Mouse (Mus musculus): ENCODE results near the gene Pdzd2. TPM values are rescaled to one million over a fixed set of nuclear protein-coding genes. Genes with fewer than 3 reads are reported as not detected.

Gene Pdzd2
- polyA plus RNA-seq, 1 experiment from 2014 or later = 18.7 TPM

DNA sequence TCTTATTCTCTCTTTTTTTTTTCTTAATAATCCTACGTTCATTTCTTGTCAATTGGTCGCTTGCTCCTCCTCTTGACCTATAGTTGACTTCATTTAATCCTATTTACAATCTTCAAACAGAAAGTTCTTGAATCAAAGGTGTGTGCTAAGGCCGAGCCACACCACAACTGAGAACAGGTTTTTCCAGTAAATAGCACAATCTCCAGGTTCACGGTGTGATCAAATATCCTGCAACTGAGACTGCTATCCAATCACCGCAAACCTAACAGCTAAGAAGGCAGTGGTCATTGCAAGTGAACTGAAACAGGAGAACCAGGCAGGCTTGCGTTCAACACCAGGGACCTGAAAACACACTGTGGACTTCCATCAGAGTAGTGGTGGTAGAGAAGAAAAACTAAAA is 313.4 kb downstream of the Pdzd2 start:
- no peak overlapping the region for H3K27ac ChIP-seq
- WGBS = 85% methylated on average over 6 of the region's 6 CpGs
- ATAC-seq (replicated peaks; ENCODE audit: insufficient number of reproducible peaks, insufficient read depth, low FRiP score, low read depth) = no peak

DNA sequence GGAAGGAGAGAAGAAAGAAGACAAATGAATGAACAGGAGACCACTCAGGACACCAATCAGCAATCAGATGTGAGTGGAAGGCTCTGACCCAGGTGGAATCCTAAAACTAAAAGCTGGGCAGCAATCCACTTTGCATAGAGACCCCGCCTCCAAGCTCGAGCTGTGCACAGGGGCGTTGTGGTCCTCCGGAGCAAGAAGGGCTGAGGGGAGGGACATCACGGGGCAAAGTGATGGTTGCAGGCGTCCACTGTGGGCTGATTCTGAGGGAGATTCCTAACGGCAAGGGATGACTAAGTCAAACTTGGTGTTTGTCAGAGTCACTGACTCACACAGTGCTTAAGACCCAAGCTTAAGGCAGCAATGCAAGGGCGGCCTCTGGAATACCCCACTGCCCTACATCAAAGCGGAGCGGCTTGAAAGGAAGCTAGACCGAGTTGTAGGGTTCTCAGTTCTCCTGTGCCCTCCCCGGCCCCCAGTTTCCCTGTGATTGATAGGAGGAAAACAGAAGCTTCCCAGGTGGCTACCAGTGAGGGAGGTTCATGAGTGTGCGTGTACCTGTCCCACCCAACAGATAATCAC is 314.6 kb downstream of the Pdzd2 start:
- Histone ChIP-seq H3K27ac (no peak overlapping the region), H3K36me3 (no peaks in the 10 kb centered on the region)
- no peak for ATAC-seq (replicated peaks; ENCODE audit: insufficient number of reproducible peaks, insufficient read depth, low FRiP score, low read depth)

More for the DNA sequence above, 313.4 kb downstream of the Pdzd2 start:
- Histone ChIP-seq H3K4me1 (replicated peaks) (no peaks in the 10 kb centered on the region), H3K4me2 (no peak overlapping the region), H3K9ac (no peak overlapping the region), H3K9me3 (replicated peaks) (no peaks in the 10 kb centered on the region), H3K36me3 (no peaks in the 10 kb centered on the region), H3K27me3 (no peaks in the 10 kb centered on the region), H3K4me3 (no peak overlapping the region)

DNA sequence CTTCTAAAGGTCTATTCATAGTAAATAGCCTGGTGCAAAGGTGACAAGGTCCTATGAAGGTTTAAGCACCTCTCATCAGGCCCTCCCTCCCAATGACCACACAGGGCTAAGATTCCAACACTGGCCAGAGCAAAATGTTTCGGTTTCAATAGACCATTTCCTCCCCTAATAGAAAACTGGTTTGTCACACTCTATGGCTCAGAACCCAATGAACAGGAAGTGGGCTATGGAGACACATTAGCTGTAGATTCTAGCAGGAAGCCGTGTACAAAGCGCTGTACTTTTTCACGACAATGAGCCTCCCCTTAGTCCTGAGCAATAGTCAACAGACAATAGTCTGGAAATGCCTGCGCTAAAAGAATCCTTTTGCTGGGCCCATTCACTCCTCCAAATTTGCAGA is 315.5 kb downstream of the Pdzd2 start:
- H3K4me2 ChIP-seq = no peak overlapping the region
- no peak for ATAC-seq (replicated peaks; ENCODE audit: insufficient number of reproducible peaks, insufficient read depth, low FRiP score, low read depth)
- no peaks in the 10 kb centered on the region for H3K36me3 ChIP-seq
- no peak overlapping the region for H3K4me3 ChIP-seq
- WGBS = 72% methylated on average over 5 of the region's 5 CpGs
- H3K9me3 ChIP-seq (replicated peaks) = no peaks in the 10 kb centered on the region
- H3K4me1 ChIP-seq (replicated peaks) = no peaks in the 10 kb centered on the region
- no peak overlapping the region for H3K27ac ChIP-seq
- H3K9ac ChIP-seq = no peak overlapping the region
- no peaks in the 10 kb centered on the region for H3K27me3 ChIP-seq

More for the DNA sequence above, 314.6 kb downstream of the Pdzd2 start:
- Histone ChIP-seq H3K9me3 (replicated peaks) (no peaks in the 10 kb centered on the region), H3K9ac (no peak overlapping the region), H3K4me2 (no peak overlapping the region), H3K4me1 (replicated peaks) (no peaks in the 10 kb centered on the region), H3K27me3 (no peaks in the 10 kb centered on the region), H3K4me3 (no peak overlapping the region)
- WGBS = 64% methylated on average over 13 of the region's 13 CpGs

DNA sequence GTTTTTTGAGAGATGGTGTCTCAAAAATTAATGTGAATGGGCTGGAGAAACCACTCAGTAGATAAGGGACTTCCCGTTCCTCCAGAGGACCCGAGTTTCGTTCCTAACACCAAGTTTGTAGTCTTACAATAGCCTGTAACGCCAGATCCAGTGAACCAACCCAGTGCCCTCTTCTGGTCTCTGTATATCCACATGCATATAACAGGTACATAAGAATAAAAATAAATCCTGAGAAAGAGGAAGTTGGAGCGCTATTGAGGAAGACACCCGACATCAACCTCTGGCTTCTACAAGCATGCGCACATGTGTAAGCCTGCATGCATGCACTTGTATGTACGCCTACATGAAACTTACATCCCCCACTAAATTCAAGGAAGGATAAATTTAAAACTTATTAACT is 318.8 kb downstream of the Pdzd2 start:
- Histone ChIP-seq H3K4me3 (no peak overlapping the region), H3K9me3 (replicated peaks) (no peaks in the 10 kb centered on the region), H3K4me2 (no peak overlapping the region), H3K27ac (no peak overlapping the region), H3K9ac (no peak overlapping the region), H3K36me3 (no peaks in the 10 kb centered on the region), H3K4me1 (replicated peaks) (peaks cover 2% of the 10 kb centered on the region; the same call in 1 of the 2 replicates), H3K27me3 (no peaks in the 10 kb centered on the region)
- WGBS = 85% methylated on average over 8 of the region's 8 CpGs
- no peak for ATAC-seq (replicated peaks; ENCODE audit: insufficient number of reproducible peaks, insufficient read depth, low FRiP score, low read depth)

DNA sequence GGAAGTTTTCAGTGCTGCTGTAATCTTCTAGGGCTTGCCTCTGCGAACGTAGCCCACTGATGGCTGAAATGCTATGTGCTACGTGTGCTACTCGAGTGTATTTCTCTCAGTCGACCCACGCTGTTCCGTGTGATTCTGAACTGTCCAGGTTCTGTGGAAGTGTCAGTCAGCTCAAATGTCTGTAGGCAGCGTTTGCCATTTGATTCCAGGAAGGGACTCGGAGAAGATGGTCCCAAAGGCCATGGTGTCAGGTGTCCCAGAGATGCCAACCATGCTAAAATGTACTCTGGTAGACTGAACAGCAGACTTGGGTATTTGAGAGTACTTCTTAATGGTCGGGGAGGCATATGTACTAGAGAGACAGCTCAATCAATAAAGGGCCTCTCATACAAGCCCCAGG is 319.3 kb downstream of the Pdzd2 start:
- Histone ChIP-seq H3K27me3 (no peaks in the 10 kb centered on the region), H3K9ac (no peak overlapping the region), H3K9me3 (replicated peaks) (no peaks in the 10 kb centered on the region), H3K4me2 (no peak overlapping the region), H3K4me1 (replicated peaks) (peaks cover 8% of the 10 kb centered on the region), H3K36me3 (no peaks in the 10 kb centered on the region), H3K4me3 (no peak overlapping the region), H3K27ac (no peak overlapping the region)
- 83% methylated on average over 10 of the region's 10 CpGs for WGBS
- no peak for ATAC-seq (replicated peaks; ENCODE audit: insufficient number of reproducible peaks, insufficient read depth, low FRiP score, low read depth)

DNA sequence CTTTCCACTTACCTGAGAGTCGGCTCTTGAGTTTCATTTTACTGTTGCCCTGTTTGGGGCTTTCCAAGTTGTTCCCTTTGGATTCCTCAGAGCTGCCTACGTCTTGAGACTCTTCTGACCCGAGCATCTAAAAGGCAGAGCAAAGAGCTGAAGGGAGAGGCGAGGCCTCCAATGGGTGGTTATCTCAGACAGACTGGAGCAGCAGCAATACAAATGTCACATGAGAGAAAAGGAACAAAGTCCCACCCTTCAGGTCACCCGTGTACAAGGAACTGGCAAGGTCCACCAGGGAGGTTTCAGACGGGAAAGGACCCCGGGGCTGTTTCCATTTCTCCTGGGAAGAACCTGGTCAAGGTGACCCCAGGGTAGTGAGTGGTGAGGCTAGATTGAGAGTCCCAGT is 320.3 kb downstream of the Pdzd2 start:
- Histone ChIP-seq H3K4me1 (replicated peaks) (peaks cover 8% of the 10 kb centered on the region), H3K9me3 (replicated peaks) (no peaks in the 10 kb centered on the region), H3K36me3 (no peaks in the 10 kb centered on the region), H3K4me3 (no peak overlapping the region), H3K9ac (no peak overlapping the region), H3K27me3 (no peaks in the 10 kb centered on the region), H3K4me2 (no peak overlapping the region), H3K27ac (no peak overlapping the region)
- no peak for ATAC-seq (replicated peaks; ENCODE audit: insufficient number of reproducible peaks, insufficient read depth, low FRiP score, low read depth)
- 72% methylated on average over 7 of the region's 7 CpGs for WGBS

DNA sequence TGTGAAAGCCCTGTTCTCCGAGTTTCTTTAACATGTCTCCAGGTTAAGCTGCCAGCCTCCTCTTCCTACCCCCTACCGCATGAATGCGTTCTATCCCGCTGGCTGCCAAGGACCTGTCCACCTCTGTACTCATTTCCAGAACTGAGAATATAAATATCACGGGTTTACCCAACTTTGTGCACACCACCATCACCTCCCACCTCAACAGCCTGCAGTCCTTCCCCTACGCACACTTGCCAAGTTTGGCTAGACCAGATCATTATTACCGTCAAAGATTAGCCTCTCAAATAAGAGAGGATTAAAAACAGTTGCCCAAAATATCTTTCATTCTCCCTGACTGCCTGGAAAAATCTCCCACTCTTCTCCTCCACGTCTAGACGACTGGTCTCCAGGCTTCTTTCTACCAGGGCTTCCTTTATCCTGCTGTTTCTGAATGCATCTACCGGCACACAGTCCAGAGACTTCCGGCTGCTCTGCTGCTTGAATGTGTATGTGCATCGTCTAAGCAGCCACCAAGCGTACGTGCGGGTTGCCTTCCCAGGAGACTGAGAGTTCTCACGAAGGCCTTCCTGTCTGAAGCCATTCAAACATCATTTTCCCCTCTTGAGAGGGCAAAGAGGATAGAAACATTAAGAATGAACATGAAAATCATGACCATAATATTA is 324.1 kb downstream of the Pdzd2 start:
- ATAC-seq (replicated peaks; ENCODE audit: insufficient number of reproducible peaks, insufficient read depth, low FRiP score, low read depth) = no peak
- no peak overlapping the region for H3K9ac ChIP-seq
- H3K4me1 ChIP-seq (replicated peaks) = peaks cover 8% of the 10 kb centered on the region
- no peak overlapping the region for H3K4me2 ChIP-seq
- H3K36me3 ChIP-seq = no peaks in the 10 kb centered on the region
- H3K4me3 ChIP-seq = no peak overlapping the region
- H3K9me3 ChIP-seq (replicated peaks) = no peaks in the 10 kb centered on the region
- no peaks in the 10 kb centered on the region for H3K27me3 ChIP-seq
- 62% methylated on average over 16 of the region's 16 CpGs for WGBS
- peak overlapping the region; percentile 31 for H3K27ac ChIP-seq

DNA sequence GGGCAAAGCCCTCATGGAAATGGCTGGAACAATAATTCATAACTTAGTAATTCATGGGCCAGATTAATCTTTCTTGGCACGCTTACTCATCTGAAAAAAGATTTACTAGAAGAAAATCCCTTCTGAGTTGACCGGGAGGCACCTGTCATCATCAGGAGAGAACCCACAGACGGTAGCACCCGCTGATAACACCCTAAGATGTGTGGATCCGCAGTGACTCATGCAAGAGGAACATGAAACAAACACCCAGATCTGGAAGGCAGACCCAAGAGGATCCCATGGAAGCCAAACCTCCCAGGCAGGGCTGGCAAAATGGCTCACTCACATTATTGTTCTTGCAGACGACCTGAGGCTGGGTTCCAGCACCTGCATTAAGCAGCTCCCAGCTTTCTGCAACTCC is 325.0 kb downstream of the Pdzd2 start:
- no peak overlapping the region for H3K4me3 ChIP-seq

DNA sequence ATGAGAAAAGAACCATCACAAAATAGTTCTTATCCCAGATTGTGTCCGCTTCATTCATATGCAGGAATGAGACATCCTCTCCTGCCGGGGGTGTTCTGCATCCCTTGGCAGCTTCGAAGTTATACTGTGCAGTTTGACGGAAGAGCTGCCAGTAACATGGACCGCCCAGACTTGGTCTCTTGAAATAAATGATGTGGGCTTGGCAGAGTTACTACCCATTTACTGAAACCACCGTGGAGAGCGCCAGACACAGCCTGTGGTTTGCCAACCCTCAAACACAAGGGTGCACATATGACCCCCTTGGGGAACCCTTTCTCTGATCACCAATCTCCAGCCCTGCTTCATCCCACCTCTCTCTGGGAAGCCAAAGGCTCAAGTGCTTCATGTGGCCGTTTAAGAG is 331.5 kb downstream of the Pdzd2 start:
- ATAC-seq (replicated peaks; ENCODE audit: insufficient number of reproducible peaks, insufficient read depth, low FRiP score, low read depth) = no peak
- H3K9me3 ChIP-seq (replicated peaks) = no peaks in the 10 kb centered on the region
- no peak overlapping the region for H3K4me3 ChIP-seq
- WGBS = 82% methylated on average over 8 of the region's 8 CpGs
- no peak overlapping the region for H3K27ac ChIP-seq
- no peak overlapping the region for H3K9ac ChIP-seq
- H3K36me3 ChIP-seq = 0 out of 2 replicates have a peak, but pooled peaks cover 13% of the 10 kb centered on the region
- H3K4me2 ChIP-seq = no peak overlapping the region
- H3K4me1 ChIP-seq (replicated peaks) = no peaks in the 10 kb centered on the region
- H3K27me3 ChIP-seq = no peaks in the 10 kb centered on the region

More for the DNA sequence above, 325.0 kb downstream of the Pdzd2 start:
- WGBS = 63% methylated on average over 6 of the region's 6 CpGs
- Histone ChIP-seq H3K4me1 (replicated peaks) (peaks cover 8% of the 10 kb centered on the region), H3K36me3 (no peaks in the 10 kb centered on the region), H3K9me3 (replicated peaks) (no peaks in the 10 kb centered on the region), H3K27ac (no peak overlapping the region), H3K9ac (no peak overlapping the region), H3K4me2 (no peak overlapping the region), H3K27me3 (no peaks in the 10 kb centered on the region)
- no peak for ATAC-seq (replicated peaks; ENCODE audit: insufficient number of reproducible peaks, insufficient read depth, low FRiP score, low read depth)

DNA sequence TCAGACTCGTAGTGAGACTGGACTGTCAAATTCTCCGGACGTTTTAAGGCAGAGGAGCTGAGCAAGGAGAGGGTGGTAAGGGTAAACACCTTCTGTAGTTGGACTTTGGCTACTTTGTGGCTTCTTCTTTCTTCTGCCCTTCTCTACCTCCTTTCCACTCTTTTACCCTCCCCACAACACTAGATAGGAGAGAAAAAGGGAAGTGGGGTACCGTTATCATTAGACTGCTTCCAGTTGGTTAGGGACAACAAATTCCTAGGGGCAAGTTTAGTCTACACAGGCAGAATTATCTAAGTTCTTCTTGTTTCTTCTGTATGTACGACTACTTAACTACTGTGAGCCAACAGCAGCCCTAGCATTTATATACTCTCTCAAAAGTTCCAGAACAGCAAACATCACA is 334.1 kb downstream of the Pdzd2 start:
- Histone ChIP-seq H3K4me3 (no peak overlapping the region), H3K9me3 (replicated peaks) (no peaks in the 10 kb centered on the region), H3K27me3 (no peaks in the 10 kb centered on the region), H3K9ac (no peak overlapping the region), H3K27ac (no peak overlapping the region), H3K36me3 (peaks cover 28% of the 10 kb centered on the region), H3K4me1 (replicated peaks) (no peaks in the 10 kb centered on the region), H3K4me2 (no peak overlapping the region)
- 71% methylated on average over 5 of the region's 5 CpGs for WGBS
- ATAC-seq (replicated peaks; ENCODE audit: insufficient number of reproducible peaks, insufficient read depth, low FRiP score, low read depth) = no peak

DNA sequence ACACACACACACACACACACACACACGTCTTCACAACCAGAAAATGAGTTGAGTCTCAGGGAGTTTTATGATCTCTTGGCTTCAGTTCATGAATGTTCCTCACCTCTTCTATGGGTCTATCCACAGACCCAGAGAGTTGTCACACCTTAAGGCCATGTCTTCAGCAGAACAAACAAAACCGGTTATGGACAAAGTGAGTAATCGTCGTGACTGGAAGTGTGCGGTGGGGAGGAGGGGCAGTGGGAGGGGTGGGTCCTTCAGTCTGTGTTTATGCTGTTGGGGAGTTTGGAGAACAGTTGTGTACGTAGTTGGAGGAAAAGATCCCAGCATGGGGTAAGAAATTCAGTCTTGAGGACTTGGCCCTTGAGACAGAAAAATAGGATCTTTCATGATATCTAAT is 342.7 kb downstream of the Pdzd2 start:
- Histone ChIP-seq H3K4me3 (no peak overlapping the region), H3K4me1 (replicated peaks) (no peaks in the 10 kb centered on the region), H3K27me3 (no peaks in the 10 kb centered on the region), H3K27ac (no peak overlapping the region), H3K4me2 (no peak overlapping the region), H3K36me3 (peaks cover 10% of the 10 kb centered on the region; the same call in 1 of the 2 replicates), H3K9me3 (replicated peaks) (no peaks in the 10 kb centered on the region), H3K9ac (no peak overlapping the region)
- ATAC-seq (replicated peaks; ENCODE audit: insufficient number of reproducible peaks, insufficient read depth, low FRiP score, low read depth) = no peak
- 78% methylated on average over 6 of the region's 6 CpGs for WGBS

DNA sequence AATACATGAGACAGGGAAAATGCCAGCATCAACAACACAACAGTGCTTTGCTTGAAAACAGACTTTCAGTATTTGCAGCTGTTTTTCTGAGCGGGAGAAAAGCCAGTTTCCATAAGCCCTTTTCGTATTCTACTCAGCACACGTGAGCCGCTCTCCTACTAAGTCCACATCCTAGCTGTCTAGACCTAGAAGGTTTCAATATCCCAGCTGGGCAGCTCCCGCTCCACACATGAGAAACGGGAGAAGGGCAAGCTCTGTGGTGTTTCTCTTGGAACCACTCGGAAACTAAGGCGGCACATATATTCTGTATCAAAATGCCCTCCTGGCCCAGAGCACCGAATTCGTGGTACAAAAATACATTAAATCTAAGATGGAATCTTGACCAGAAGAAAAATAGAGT is 345.0 kb downstream of the Pdzd2 start:
- Histone ChIP-seq H3K4me1 (replicated peaks) (no peaks in the 10 kb centered on the region), H3K9ac (no peak overlapping the region), H3K36me3 (no peaks in the 10 kb centered on the region; the same call in 1 of the 2 replicates), H3K9me3 (replicated peaks) (no peaks in the 10 kb centered on the region), H3K4me3 (no peak overlapping the region), H3K27ac (no peak overlapping the region), H3K4me2 (no peak overlapping the region), H3K27me3 (no peaks in the 10 kb centered on the region)
- WGBS = 85% methylated on average over 10 of the region's 10 CpGs
- no peak for ATAC-seq (replicated peaks; ENCODE audit: insufficient number of reproducible peaks, insufficient read depth, low FRiP score, low read depth)

Measured in heart, embryonic 15.5 days (tissue).